In the genomic region with DNA sequence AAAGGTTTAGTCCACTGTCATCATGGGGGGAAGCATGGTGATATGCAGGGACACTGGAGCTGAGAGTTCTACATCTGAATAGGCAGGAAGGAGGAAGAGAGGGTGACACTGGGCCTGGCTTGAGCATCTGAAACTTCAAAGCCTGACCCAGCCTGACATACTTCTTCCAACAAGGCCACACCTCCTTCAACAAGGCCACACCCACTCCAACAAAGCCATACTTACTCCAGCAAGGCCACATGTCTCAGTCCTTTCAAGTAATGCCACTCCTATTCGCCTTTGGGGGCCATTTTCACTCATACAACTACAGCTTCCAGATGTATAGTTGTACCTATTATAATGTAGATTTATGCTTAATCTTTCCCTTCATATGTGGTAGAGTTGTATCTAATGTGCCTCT, we compare ENCODE assay signal across 24 mouse cellular contexts. TPM values are rescaled to one million over a fixed set of nuclear protein-coding genes. Genes with fewer than 3 reads are reported as not detected.
DNase-seq lines count a peak whose midpoint lies in the region.
"Had no signal": no experiment of that assay in that cellular context is flagged by ENCODE, and none has a peak within 500 bp of the region (broad histone marks: within the 10 kb centered on the region; RNA-seq: fewer than 3 reads in every experiment).

No protein-coding gene starts in this region.

- H3K36me3 ChIP-seq in heart, embryonic 10.5 days = no peaks in the 10 kb centered on the region
- H3K36me3 ChIP-seq: embryonic facial prominence, embryonic 10.5 days; embryonic facial prominence, embryonic 12.5 days; forebrain, embryonic 15.5 days had no signal

- WGBS in heart, embryonic 10.5 days = 69% methylated on average over 1 of the region's 1 CpGs

- no peaks in the 10 kb centered on the region for H3K27me3 ChIP-seq in heart, embryonic 10.5 days (ENCODE audit: insufficient read depth, poor library complexity, severe bottlenecking)
- H3K27me3 ChIP-seq: CH12.LX; embryonic facial prominence, embryonic 12.5 days; forebrain, embryonic 13.5 days; forebrain, embryonic 15.5 days; Patski had no signal

- H3K4me3 ChIP-seq in heart, embryonic 10.5 days = no peak overlapping the region
- H3K4me3 ChIP-seq: embryonic facial prominence, embryonic 10.5 days; embryonic facial prominence, embryonic 12.5 days; forebrain, embryonic 13.5 days; forebrain, embryonic 15.5 days had no signal

- no peaks in the 10 kb centered on the region for H3K4me1 ChIP-seq in heart, embryonic 10.5 days
- H3K4me1 ChIP-seq: embryonic facial prominence, embryonic 10.5 days; embryonic facial prominence, embryonic 12.5 days; forebrain, embryonic 13.5 days; forebrain, embryonic 15.5 days had no signal

- DNase-seq in heart, adult 11 months = peak; percentile 66
- no peak for DNase-seq in heart, embryonic 10.5 days (ENCODE audit: low spot score)
- DNase-seq in ES-CJ7 (ENCODE audit: low read depth, low spot score) (peak; percentile 70), R1 (ENCODE audit: low read depth, low spot score) (peak; percentile 76)
- no peak for DNase-seq in gastrocnemius, adult 18-20 months (ENCODE audit: low spot score)
- DNase-seq in spleen, adult 18-20 months = no peak
- DNase-seq: adrenal gland, adult 8-10 months; adrenal gland, postnatal 14 days; adrenal gland, postnatal 36 days; B cell, adult 2 months; cerebellum, adult 11-12 months; cerebellum, adult 2 months; cerebellum, adult 9-10 months; cerebellum, postnatal 10 days; cerebellum, postnatal 25 days; forebrain, postnatal 0 days had no signal

- H3K27ac ChIP-seq in heart, embryonic 10.5 days = no peak overlapping the region
- H3K27ac ChIP-seq: embryonic facial prominence, embryonic 10.5 days; embryonic facial prominence, embryonic 12.5 days; forebrain, embryonic 13.5 days; forebrain, embryonic 15.5 days had no signal

- no peaks in the 10 kb centered on the region for H3K9me3 ChIP-seq in heart, embryonic 10.5 days
- H3K9me3 ChIP-seq: embryonic facial prominence, embryonic 10.5 days; embryonic facial prominence, embryonic 12.5 days; forebrain, embryonic 13.5 days; forebrain, embryonic 15.5 days had no signal

RNA-seq across cellular contexts. Expression of a gene that starts 8.7 kb away (rescaled TPM):
- polyA plus RNA-seq in heart, embryonic 10.5 days (2016; fragmentation: Nextera tagmentation; extraction: Ambion mirVana) = 0.20 and 0.31 TPM in 2 replicates
- total RNA-seq in gastrocnemius, adult 18-20 months (2021) = not detected
- total RNA-seq: CH12.LX had no signal
- polyA plus RNA-seq: activated CD4-positive, CD25-positive, alpha-beta regulatory T cell, adult 4 months; CD4-positive, CD25-positive, alpha-beta regulatory T cell, adult 4 months had no signal

RNA-seq across cellular contexts. Expression of a gene that starts 17.4 kb away (rescaled TPM):
- 34.7 and 35.3 TPM in 2 replicates for polyA plus RNA-seq in heart, embryonic 10.5 days (2016; fragmentation: Nextera tagmentation; extraction: Ambion mirVana)
- total RNA-seq in gastrocnemius, adult 18-20 months (2021) = 1 to 10 TPM; 6.2 to 6.7 TPM

RNA-seq across cellular contexts. Expression of a gene that starts 34.4 kb away (rescaled TPM):
- polyA plus RNA-seq in heart, embryonic 10.5 days (2016; fragmentation: Nextera tagmentation; extraction: Ambion mirVana) = 21.8 and 26.0 TPM in 2 replicates
- 1 to 10 TPM; 5.3 to 6.7 TPM for total RNA-seq in gastrocnemius, adult 18-20 months (2021)

RNA-seq across cellular contexts. Expression of a gene that starts 35.5 kb away (rescaled TPM):
- polyA plus RNA-seq in heart, embryonic 10.5 days (2016; fragmentation: Nextera tagmentation; extraction: Ambion mirVana) = 1,257 and 1,505 TPM in 2 replicates
- 100 to 1,000 TPM; 255 to 260 TPM for total RNA-seq in gastrocnemius, adult 18-20 months (2021)

Comparison
In these comparisons a context has a peak if more than half of its experiments do, and no peak if none do; other contexts are left out.
1. DNase-seq: peak in heart, adult 11 months (single experiment), ES-CJ7 (single experiment) and R1 (single experiment); none in heart, embryonic 10.5 days (single experiment), gastrocnemius, adult 18-20 months (single experiment) and spleen, adult 18-20 months (0 of 2).